Mouse (Mus musculus) gonadal fat pad, adult 2 months (tissue): ENCODE measurements around the gene Prss8. TPM values are rescaled to one million over a fixed set of nuclear protein-coding genes. Genes with fewer than 3 reads are reported as not detected.
A peak's percentile ranks its signal among the peaks of the same experiment; 100 is the strongest.

Experiments
- DNase-seq: peaks from one replicate; pipeline ENCODE4 v3.0.0-alpha.2; 2012; ENCODE audit warnings: low read depth
- polyA plus RNA-seq: library from polyadenylated mRNA; depleted of rRNA; stranded (reverse); fragments of >200 nt; gene quantifications from 2 replicates; pipeline ENCODE4 v1.2.3, GENCODE M21; 2012

Gene Prss8
- polyA plus RNA-seq, 1 experiment = 83.4 TPM

DNA sequence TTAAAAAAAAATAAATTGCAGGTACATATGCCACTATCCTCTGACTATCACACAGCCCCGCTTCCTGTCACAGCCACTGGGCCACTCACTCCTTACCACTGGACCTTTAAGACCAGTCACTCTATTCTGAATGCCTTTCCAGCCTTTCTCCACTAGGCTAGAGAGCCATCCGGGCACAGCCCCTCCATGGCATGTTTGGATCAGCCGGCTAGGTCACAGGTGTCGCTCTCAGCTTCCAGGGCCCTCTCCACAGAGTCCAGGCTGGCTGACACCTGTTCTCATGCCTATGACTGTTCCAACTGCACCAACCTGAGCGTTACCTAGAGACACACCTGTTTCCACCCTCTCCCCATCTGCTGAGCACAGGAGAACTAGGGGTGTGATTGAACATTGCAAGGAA is 1.3 kb downstream of the Prss8 start:
- DNase-seq = no peak

DNA sequence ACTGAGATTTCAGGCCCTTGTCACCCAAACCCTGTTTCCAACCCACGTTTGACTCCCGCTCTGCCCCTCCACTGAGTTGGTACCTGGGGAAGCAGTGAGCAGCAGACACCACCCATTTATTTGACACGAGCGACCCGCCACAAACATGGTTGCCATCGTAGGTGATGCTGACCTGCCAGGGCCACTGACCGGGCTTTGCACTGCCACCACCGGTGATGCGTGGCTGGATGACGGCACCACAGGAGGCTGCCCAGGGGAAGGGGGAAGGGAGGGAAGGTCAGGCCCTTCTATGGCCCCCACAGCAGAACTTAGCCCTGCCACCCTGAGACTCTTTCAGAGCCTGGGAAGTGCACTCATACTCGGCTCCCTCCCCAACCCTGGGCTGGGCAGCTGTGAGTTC is 2.2 kb downstream of the Prss8 start:
- DNase-seq = no peak

GRCm38 (mm10) chr7:127926846-127927245 is 3.1 kb downstream of the Prss8 start:
- no peak for DNase-seq

DNA sequence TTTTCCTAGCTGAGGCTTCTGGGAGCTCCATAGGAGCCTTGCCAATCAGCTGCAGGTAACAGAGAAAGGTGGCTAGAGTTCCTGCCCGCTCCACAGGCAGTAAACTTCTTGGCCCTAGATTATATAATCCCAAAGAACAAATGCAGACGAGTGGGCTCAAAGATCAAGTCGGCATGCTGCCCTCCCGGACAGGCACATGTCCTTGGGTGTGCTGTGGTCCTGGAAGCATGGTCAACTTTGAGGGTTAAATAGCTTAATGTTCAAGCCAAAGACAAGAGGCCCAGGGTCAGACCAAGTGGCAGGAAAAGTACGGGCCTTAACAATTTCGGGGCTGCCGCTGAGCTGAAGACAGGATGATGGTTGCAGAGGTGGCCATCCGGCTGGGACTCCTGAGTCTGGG is 3.8 kb downstream of the Prss8 start:
- DNase-seq = no peak

GRCm38 (mm10) chr7:127925252-127925651 is 4.7 kb downstream of the Prss8 start:
- DNase-seq = peak; percentile 96

GRCm38 (mm10) chr7:127923714-127924113 is 6.2 kb downstream of the Prss8 start:
- DNase-seq = no peak

DNA sequence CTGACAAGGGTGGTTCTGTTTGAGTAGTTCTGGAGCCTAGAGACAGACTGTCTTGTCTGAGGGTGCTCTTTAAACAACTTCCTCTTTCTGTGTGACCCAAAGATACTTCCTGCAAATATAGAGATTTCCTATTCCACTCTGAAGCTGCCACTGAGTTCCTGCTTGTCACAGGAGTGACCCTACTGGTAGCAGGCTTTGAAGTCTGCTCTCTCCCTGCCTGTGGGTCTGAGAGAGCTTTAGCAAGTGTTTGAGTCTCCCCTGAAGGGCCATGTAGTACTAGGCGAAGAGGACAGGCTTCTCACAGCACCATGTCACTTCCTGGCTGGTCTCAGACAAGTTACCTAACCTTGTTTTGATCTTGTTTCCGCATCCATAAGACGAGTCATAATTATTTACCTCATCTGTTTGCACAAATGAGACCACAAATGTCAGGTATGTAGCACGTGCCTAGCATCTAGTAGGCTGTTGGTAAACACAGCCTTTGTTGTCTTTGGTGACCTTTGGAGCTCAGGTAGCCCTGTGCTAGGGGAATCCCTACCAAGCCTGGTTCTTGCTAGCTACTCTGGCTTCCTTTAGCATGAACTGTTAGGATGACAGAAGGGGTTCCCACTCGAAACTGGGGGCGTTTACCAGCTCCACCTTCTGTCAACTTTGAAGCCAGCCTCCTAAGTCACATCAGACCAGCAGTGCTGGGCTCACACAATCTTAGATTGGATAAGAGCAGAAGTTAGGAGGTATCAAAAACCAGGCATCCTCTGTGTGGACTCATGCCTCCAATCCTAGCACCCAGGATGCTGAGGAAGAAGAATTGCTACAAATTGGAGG is 7.2 kb downstream of the Prss8 start:
- no peak for DNase-seq

- no peak for DNase-seq
Measured at GRCm38 (mm10) chr7:127921516-127921915, 8.4 kb downstream of the Prss8 start.

GRCm38 (mm10) chr7:127919290-127919689 is 10.6 kb downstream of the Prss8 start:
- DNase-seq = no peak

DNA sequence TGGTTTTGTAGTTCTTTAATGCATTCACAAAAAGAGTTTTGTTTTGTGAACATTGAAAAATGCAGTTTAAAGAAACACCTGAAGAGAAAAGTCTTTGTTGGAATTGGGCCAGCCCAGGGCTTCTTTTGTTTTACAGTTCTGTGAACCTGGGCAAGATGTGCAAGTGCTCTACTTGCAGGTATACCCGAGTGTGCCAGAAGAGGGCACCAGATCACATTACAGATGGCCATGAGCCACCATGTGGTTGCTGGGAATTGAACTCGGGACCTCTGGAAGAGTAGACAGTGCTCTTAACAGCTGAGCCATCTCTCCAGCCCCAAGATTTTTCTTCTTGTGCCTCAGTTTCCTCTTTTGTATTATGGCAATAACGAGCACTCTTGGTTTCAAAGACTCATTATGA is 11.7 kb downstream of the Prss8 start:
- DNase-seq = no peak

DNA sequence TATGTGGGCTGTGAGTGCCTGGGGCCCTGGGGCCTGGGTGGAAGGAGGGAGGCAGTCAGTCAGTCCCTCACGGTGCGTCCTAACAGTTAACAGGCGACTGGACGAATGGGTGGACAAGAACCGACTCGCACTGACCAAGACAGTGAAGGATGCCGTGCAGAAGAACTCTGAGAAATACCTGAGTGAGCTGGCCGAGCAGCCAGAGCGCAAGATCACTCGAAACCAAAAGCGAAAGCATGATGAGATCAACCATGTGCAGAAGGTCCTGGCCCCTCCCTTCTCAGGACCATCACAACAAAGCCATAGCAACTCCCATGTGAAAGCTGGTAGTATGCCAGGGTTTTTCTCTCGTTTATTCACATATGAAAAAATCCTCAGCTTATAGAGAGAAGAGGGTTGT is 14.6 kb downstream of the Prss8 start:
- DNase-seq = no peak

GRCm38 (mm10) chr7:127912938-127913337 is 17.0 kb downstream of the Prss8 start:
- DNase-seq = no peak

GRCm38 (mm10) chr7:127912190-127912871 is 17.6 kb downstream of the Prss8 start, which contains the start of gene Kat8:
TSS of gene Kat8 (plus strand) at chr7:127912516.
- DNase-seq = no peak

GRCm38 (mm10) chr7:127908656-127909055 is 21.2 kb downstream of the Prss8 start:
- DNase-seq = no peak

DNA sequence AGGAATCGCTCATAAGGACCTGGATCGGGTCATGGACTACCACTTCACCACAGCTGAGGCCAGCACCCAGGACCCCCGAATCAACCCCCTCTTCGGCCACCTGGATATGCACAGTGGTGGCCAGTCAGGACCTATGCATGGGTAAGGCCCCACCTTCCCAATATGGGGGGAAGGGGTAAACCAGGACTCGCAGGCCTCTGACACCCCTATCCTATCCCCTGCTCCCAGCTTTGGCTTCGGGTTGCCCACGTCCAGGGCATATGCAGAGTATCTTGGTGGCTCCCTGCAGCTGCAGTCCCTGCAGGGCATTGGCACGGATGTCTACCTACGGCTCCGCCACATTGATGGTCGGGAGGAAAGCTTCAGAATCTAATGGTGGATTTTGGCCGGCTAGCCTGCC is 22.0 kb downstream of the Prss8 start:
- no peak for DNase-seq

GRCm38 (mm10) chr7:127903971-127904796 is 25.7 kb downstream of the Prss8 start, which contains the start of gene Bckdk:
TSS of gene Bckdk (plus strand) at chr7:127904082.
- DNase-seq = no peak

DNA sequence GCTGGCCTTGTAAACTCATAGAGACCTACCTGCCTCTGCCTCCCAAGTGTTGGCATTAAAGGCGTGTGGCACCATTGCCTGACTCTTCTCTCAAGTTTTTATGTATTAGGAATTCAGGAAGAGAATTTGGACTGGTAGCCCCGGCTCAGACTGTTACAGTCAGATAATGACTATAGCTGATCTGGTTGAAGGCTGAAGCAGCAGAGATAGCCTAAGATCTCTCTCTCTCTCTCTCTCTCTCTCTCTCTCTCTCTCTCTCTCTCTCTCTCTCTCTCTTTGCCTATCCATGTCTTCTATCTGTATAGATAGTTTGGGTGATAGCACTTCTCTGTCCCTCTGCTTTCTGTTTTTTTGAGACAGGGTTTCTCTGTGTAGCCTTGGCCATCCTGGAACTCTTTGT is 28.1 kb downstream of the Prss8 start:
- no peak for DNase-seq

GRCm38 (mm10) chr7:127899997-127900396 is 29.9 kb downstream of the Prss8 start:
- no peak for DNase-seq

DNA sequence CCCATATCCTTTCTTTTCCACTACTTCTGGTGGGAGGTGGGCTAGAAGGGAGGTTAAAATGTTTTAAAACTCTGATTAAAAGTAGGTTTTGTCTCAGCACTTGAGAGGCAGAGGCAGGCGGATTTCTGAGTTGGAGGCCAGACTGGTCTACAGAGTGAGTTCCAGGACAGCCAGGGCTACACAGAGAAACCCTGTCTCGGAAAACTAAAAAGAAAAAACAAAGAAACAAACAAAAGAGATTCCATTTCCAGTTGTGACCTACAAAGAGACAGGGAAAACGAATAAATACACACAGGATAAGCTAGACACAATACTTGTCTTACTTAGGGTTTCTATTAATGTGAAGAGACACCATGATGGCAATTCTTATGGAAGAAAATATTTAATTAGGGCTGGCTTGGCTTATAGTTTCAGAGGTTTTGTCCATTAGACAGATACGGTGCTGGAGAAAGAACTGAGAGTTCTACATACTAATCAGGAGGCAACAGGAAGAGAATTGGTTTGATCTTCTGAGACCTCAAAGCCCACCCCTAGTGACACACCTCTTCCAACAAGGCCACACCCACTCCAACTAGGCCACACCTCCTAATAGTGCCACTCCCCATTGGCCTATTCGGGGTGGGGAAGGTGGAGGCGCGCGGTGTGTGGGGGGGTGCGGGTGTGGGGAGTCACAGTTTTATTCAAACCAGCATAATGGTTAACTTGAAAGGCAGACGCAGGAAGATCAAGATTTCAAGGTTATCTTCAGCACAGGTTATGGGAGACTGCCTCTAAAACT is 31.5 kb downstream of the Prss8 start:
- no peak for DNase-seq

DNA sequence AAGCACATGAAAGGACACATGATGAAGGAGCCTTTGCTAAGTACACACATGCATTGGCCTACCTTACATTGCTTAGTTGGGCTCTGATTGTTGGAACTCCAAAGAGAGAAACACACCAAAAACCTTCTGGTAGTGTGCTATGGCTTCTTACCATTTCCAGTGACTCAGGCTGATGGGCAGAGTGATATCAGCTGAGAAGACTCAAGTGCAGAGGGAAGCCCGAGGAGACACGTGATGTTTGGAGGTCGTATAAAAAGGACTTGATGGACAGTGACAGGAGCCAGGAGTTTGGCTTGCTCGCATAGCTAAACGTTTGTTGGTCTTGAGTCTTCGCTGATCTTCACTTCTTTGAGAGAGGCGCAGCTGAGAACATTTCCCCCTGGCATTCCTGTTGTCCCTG is 32.4 kb downstream of the Prss8 start:
- DNase-seq = no peak

GRCm38 (mm10) chr7:127896384-127896783 is 33.5 kb downstream of the Prss8 start:
- DNase-seq = no peak
